In genomic region chr7:141215880-141216733, GRCm38 (mm10) we compare ENCODE assay signal across 1 mouse cellular context.
TF ChIP-seq lines count a peak whose summit lies in the region.

No protein-coding gene starts in this region.

TF ChIP-seq in CH12.LX, 34 proteins besides CTCF, POLR2A, EP300 and RAD21 (continued from another document):
- TF ChIP-seq BHLHE40 (IDR thresholded peaks at IDR 0.05; ENCODE audit: low read depth, low read length), result no peak
- no peak for TF ChIP-seq MXI1 (IDR thresholded peaks at IDR 0.05; ENCODE audit: low read depth, low read length)
- no peak for TF ChIP-seq IRF4 (IDR thresholded peaks at IDR 0.05; ENCODE audit: low read depth, low read length)
- TF ChIP-seq MEF2A (IDR thresholded peaks at IDR 0.05; ENCODE audit: borderline replicate concordance, low read depth, low read length), result 0 out of 2 replicates have a peak, but pooled peaks have one; percentile 7
